Mouse (Mus musculus) spleen, postnatal 10 days (tissue): ENCODE data around the gene Enpep.

Source experiments
- DNase-seq, 2 experiments: peaks; one replicate each; pipeline ENCODE4 v3.0.0; 2021 to 2022; ENCODE audit warnings: low spot score in 2 of 2

Gene Enpep

DNA sequence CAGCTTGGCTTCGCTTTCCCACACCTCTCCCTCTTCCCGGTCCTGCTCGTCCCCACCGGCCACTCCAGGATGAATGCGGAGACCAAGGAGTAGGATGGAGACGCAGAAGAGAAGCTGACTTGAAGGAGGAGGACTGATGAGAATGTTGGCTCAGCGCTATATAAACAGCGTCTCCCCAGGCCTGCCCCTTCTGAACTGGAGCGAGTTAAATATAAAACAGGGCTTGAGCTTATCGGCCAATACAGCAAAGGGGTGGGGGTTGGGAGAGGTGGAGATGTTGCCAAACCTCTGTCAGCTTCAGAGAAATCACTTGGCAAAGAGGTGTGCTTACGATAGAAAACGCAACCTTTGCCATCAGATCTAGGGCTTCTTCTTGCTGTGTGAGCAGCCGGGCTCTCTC is at the start of gene Enpep:
Enpep (minus strand) TSS at position 135 of the 400 bp plus-strand sequence.
- DNase-seq: no peak

DNA sequence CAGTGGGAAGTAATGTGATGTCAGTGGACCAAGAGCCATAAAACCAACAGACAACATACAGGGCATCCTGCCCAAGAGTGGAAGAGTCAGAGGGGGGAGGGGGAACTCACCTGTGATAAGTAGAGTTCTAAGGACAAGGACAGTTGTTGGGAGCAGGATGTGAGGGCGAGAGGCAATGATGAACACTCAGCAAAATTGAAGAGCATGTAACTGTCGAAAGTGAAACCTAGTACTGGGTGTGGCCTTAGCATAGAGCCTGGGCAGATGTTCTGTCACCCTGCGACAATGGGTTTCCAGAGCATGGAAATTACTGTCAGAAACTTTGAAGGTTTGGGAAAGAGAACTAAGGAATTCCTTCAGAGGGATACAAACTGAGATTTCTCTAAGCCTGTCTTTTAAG is 46.6 kb upstream of the Enpep start:
- no peak for DNase-seq

DNA sequence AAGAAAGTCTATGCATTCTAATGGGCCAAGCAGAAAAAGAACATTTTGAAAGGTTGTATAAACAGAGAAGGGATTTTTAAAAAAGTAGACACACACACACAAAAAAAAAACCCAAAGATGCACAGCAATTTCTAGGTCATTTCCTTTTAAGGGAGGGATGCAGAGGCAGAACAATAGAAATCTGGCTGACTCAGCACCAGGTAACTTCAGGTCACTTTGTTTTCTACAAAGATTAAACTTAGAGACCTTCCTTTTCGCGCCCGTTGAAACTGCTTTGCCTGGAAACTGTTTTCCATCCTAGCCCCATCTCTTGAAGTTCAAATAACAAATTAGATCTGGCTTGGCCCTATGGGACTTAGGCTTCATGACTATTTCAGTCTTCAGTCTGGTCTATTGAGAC is 42.6 kb upstream of the Enpep start:
- no peak for DNase-seq

- DNase-seq: no peak
Observed at GRCm38 (mm10) chr3:129373108-129373507, 40.6 kb upstream of the Enpep start.

GRCm38 (mm10) chr3:129369491-129369890 is 37.0 kb upstream of the Enpep start:
- DNase-seq: no peak

DNA sequence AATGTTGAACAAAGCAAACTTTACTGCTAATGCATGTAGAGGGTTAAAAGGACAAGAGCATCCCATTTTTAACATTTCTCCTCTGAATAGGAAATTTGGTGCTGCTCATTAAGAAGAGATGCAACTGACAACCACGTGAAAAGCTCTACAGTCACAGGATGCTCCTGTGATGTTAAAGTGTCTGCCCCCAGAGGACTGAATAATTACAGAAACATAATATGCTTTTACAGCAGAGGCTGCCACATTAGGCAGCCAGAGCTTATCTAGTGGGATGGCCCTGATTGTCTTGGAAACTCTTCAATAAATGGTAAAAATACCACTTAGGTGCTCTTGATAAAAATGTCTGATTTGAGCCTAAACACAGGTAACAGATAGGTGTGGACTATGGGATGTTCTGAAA is 33.4 kb upstream of the Enpep start:
- no peak for DNase-seq

GRCm38 (mm10) chr3:129364818-129365390 is 32.4 kb upstream of the Enpep start:
- DNase-seq: no peak

- no peak for DNase-seq
Observed at GRCm38 (mm10) chr3:129363426-129363825, 30.9 kb upstream of the Enpep start.

DNA sequence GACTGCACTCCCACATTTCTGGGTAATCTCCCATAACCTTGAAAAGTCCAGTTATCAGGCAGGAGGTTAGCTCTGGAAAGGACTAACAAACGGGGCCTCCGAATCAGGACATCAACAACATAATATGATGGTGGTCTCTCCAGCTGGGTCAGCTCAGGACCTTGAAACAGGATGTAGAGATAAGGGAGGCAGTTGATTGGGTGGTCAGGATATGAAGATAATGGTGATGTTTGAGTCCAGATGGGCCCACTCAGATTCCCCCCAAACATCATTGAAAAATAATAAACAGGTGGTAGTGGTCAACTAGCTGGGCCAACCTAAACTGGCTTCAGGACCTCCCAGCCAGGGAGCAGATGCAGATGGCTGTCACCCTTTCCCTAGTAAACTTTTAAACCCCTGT is 25.6 kb upstream of the Enpep start:
- no peak for DNase-seq

DNA sequence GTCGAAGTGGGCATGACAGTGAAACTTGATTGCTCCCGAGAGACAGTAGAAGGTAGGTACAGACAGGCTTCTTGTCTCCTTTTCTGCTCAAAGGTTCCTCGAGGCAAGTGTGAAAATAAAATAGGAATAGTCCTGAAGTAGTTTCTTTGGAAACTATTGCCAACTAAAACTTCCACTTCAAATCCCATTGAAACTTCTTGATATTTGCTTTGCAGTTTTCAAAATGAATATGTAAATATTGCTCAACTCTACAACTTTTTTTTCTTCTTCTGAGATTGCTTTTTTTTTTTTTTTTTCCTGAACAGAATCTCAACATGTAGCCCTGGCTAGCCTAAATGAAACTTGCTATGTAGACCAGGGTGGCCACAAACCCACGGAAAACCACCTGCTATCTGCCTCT is 21.4 kb upstream of the Enpep start:
- DNase-seq: no peak

DNA sequence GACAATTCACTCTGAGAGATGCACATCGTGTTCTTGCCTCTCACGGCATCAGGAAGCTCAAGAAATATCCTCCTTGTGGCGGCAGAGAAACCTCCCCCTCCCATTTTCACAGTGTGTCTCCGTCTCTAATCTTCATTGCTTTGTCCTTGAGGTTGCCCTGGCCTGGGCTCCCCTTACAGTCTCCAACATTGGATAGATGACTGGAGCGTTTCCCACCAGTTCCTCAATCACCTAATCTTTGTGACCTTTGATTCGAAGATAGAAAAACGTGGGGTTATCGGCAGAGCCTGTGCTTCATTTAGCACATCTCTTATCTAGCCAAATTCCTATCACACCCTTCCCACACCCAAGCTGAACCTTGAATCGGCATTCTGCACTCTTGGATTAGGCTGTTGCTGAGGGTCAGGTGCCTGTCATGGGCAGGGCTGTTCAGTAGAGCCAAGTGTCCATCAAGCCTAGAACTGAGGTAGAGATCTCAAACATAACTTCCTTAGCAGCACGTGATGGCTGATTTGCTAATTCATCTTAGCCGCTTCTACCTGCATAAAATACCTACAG is 18.9 kb upstream of the Enpep start:
- DNase-seq: no peak

GRCm38 (mm10) chr3:129347277-129347676 is 14.8 kb upstream of the Enpep start:
- no peak for DNase-seq

GRCm38 (mm10) chr3:129342767-129343166 is 10.2 kb upstream of the Enpep start:
- DNase-seq: no peak

- no peak for DNase-seq
Observed at GRCm38 (mm10) chr3:129341066-129341465, 8.5 kb upstream of the Enpep start.

DNA sequence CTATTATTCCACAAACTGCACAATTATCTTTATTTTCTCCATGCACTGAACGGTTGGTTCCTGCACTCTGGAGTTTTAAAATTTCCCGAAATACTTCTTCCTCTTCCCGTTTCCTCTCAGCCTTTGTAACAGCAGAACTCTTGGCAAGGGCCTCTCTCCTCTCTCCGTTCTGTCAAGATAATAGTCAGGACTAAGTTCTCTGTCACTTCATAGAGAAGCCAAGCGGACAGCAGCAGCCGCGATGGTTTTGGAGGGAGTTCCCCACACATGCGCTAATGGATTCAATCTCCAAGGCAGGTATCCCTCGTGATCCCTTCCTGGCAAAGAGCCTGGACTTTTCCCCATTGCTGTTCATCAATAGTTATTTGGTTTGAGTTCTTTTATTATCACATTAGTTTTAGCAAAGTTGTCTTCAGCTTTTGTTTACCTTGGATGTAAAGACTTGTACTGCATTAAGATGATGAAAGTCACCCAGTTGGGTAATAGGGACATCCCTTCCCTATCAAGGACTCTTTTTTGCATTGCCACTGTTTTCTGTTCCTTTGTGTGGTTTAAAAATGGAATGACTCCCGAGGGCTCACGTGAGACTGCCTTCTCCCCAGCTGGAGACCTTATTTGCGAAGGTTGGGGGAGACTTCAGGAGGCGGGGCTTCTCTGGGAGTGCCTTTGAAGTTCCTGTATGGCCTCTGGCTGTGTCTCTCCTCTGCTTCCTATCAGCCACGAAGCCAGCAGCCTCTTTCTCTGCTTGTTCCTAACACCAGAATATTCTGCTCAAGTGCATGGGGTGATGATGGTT is 6.0 kb upstream of the Enpep start:
- no peak for DNase-seq

GRCm38 (mm10) chr3:129332142-129332541 is 378 bp downstream of the Enpep start:
- no peak for DNase-seq

GRCm38 (mm10) chr3:129331427-129331826 is 1.1 kb downstream of the Enpep start:
- DNase-seq: no peak

- DNase-seq: no peak
Observed at GRCm38 (mm10) chr3:129328056-129328455, 4.5 kb downstream of the Enpep start.

DNA sequence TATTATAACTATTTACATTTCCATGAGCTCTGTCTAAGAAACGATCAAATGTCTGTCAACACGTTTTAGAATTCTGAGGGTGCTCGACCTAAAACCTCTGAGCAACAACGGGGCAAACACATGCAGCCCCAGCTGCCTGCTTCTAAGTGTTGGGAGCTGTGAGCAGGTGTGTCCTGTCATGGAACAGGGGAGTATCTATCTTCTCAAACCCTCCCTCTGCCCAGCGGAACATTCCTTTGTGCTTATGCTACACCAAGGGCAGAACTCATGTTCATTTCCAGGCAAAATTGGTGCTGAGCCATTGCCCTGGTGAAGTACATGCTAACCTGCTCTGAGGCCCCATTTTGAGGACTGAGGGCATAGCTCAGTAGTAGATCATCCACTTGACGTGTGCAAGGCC is 10.9 kb downstream of the Enpep start:
- no peak for DNase-seq

- DNase-seq: no peak
Observed at GRCm38 (mm10) chr3:129317032-129317729, 15.3 kb downstream of the Enpep start.

GRCm38 (mm10) chr3:129313671-129314415 is 18.7 kb downstream of the Enpep start:
- DNase-seq: no peak

DNA sequence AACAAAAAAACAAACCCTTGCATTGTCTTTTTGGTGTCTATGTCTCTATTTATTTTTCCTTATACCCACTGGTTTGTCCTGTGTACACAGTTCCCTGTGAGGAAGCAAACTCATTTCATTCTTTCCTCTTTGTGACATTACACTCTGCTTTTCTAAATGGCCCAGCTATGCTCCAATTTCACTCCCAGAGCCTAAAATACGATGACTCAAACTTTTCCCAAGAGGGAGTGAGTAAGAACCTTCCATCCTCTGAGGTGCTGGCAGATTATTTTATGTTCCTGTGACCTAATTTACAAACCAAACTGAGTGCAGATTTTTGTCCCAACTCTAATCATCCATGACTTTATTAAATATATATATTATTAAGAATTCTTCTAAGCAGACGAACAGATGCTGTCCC is 19.3 kb downstream of the Enpep start:
- no peak for DNase-seq
